ENCODE assay signal across 9 mouse cellular contexts in genomic region chr11:26640314-26640785, GRCm38 (mm10). TPM values are rescaled to one million over a fixed set of nuclear protein-coding genes. Genes with fewer than 3 reads are reported as not detected.
DNase-seq lines count a peak whose midpoint lies in the region; ATAC-seq and TF ChIP-seq lines count a peak whose summit lies in the region.
"Had no signal": no experiment of that assay in that cellular context is flagged by ENCODE, and none has a peak within 500 bp of the region (broad histone marks: within the 10 kb centered on the region; RNA-seq: fewer than 3 reads in every experiment).

No protein-coding gene starts in this region.

- peak overlapping the region; percentile 46 for H3K27ac ChIP-seq in CH12.LX (ENCODE audit: insufficient read depth, low read depth)
- no peak overlapping the region for H3K27ac ChIP-seq in hindbrain, postnatal 0 days
- H3K27ac ChIP-seq in cerebellum, adult 2 months (ENCODE audit: insufficient read depth, low read length), result no peak overlapping the region

- peak; percentile 23 for DNase-seq in kidney, adult 9 months
- no peak for DNase-seq in kidney, postnatal 25 days
- DNase-seq in CH12.LX (ENCODE audit: extremely low read depth) (peak; percentile 98), liver (peak; percentile 14)
- no peak for DNase-seq in hindbrain, postnatal 0 days (ENCODE audit: low spot score)
- DNase-seq in cerebellum, adult 2 months, result no peak
- DNase-seq in left cerebral cortex, adult 18-20 months (ENCODE audit: low spot score in 2 of 2), result no peak
- DNase-seq: cerebellum, postnatal 25 days had no signal

- peak overlapping the region; percentile 14; the same call in 1 of the 2 replicates for H3K9ac ChIP-seq in CH12.LX (ENCODE audit: insufficient read depth, low read depth)
- H3K9ac ChIP-seq in hindbrain, postnatal 0 days (replicated peaks; ENCODE audit: low read length), result no peak overlapping the region

- H3K79me2 ChIP-seq in CH12.LX (replicated peaks; ENCODE audit: control insufficient read depth, extremely low read depth, insufficient read depth, poor library complexity, severe bottlenecking) (no peaks in the 10 kb centered on the region; the same call in 1 of the 2 replicates), myocyte (ENCODE audit: control insufficient read depth, insufficient read depth) (no peaks in the 10 kb centered on the region)

- H3K9me3 ChIP-seq in CH12.LX (replicated peaks; ENCODE audit: low read length), result peaks cover 15% of the 10 kb centered on the region
- H3K9me3 ChIP-seq in hindbrain, postnatal 0 days (ENCODE audit: low read length), result no peaks in the 10 kb centered on the region; the same call in 1 of the 2 replicates

- H3K36me3 ChIP-seq in CH12.LX (replicated peaks in 1 of 2; ENCODE audit: control insufficient read depth in 1 of 2, insufficient read depth in 1 of 2, low read length in 1 of 2), result no peaks in the 10 kb centered on the region
- no peaks in the 10 kb centered on the region for H3K36me3 ChIP-seq in myocyte (ENCODE audit: control insufficient read depth, insufficient read depth)
- no peaks in the 10 kb centered on the region for H3K36me3 ChIP-seq in hindbrain, postnatal 0 days (ENCODE audit: insufficient read depth, low read length)

- H3K4me2 ChIP-seq in CH12.LX (ENCODE audit: insufficient read depth, low read depth, poor library complexity, severe bottlenecking), result peak overlapping the region; percentile 51; the same call in 1 of the 2 replicates
- H3K4me2 ChIP-seq in myocyte (ENCODE audit: low read depth), result peak overlapping the region; percentile 30
- no peak overlapping the region for H3K4me2 ChIP-seq in hindbrain, postnatal 0 days (ENCODE audit: low read depth, low read length)

- dilution Hi-C loops in CH12.LX (cut with MboI; ENCODE audit: extremely low pct_ligation_motif_present, extremely low pct_unique_long_range_greater_than_20kb, low sequenced_read_pairs), result no loop called here

- TF ChIP-seq POLR2A in CH12.LX (IDR thresholded peaks at IDR 0.05; ENCODE audit: low read depth, low read length), result no peak
- no peak for TF ChIP-seq POLR2A in myocyte (IDR thresholded peaks at IDR 0.05; ENCODE audit: insufficient read length, low read depth)
- no peak for TF ChIP-seq POLR2A in cerebellum, adult 2 months (IDR thresholded peaks at IDR 0.05; ENCODE audit: borderline replicate concordance, insufficient read depth, low read length)

- no peak for TF ChIP-seq CTCF in CH12.LX (conservative IDR thresholded peaks at IDR 0.05 in 1 of 2, IDR thresholded peaks at IDR 0.05 in 1 of 2; ENCODE audit: low read depth in 2 of 2, low read length in 2 of 2)
- no peak for TF ChIP-seq CTCF in hindbrain, postnatal 0 days (IDR thresholded peaks at IDR 0.05; ENCODE audit: low read depth)
- no peak for TF ChIP-seq CTCF in cerebellum, adult 2 months (IDR thresholded peaks at IDR 0.05; ENCODE audit: borderline replicate concordance, insufficient read depth, low read depth, low read length)

- TF ChIP-seq RAD21 in CH12.LX (IDR thresholded peaks at IDR 0.05; ENCODE audit: low read depth, low read length), result no peak; the same call in none of the 2 replicates

- in situ Hi-C loops in CH12.LX (cut with MboI; ENCODE audit: low pct_ligation_motif_present, low pct_unique_long_range_greater_than_20kb, low sequenced_read_pairs), result loop anchor here (10.0 kb wide), 1 partner anchor 436 kb away; no protein-coding TSS in a partner anchor

- no peak overlapping the region for H3K4me3 ChIP-seq in CH12.LX (replicated peaks in 1 of 3; ENCODE audit: low read depth in 2 of 3, low read length in 2 of 3, poor library complexity in 1 of 3)
- H3K4me3 ChIP-seq in myocyte, result no peak overlapping the region
- H3K4me3 ChIP-seq in hindbrain, postnatal 0 days (ENCODE audit: low read length), result no peak overlapping the region
- no peak overlapping the region for H3K4me3 ChIP-seq in cerebellum, adult 2 months (replicated peaks; ENCODE audit: insufficient read depth, low read depth, low read length)

- H3K4me1 ChIP-seq in CH12.LX (ENCODE audit: control insufficient read depth in 1 of 2, insufficient read depth in 2 of 2), result peaks cover 6 to 43% of the 10 kb centered on the region in 2 experiments
- H3K4me1 ChIP-seq in hindbrain, postnatal 0 days (ENCODE audit: insufficient read depth, low read length), result no peaks in the 10 kb centered on the region
- no peaks in the 10 kb centered on the region for H3K4me1 ChIP-seq in cerebellum, adult 2 months (ENCODE audit: control insufficient read depth, insufficient read depth, low read length)

- H3ac ChIP-seq in myocyte (ENCODE audit: control insufficient read depth, insufficient read length), result no peak overlapping the region

- peak; percentile 99 for TF ChIP-seq EP300 in CH12.LX (IDR thresholded peaks at IDR 0.05; ENCODE audit: low read length)

- ATAC-seq in hindbrain, postnatal 0 days, result no peak

- WGBS in hindbrain, postnatal 0 days, result 74% methylated on average over 8 of the region's 8 CpGs
- WGBS in cerebellum, adult 2 months, result 70% methylated on average over 8 of the region's 8 CpGs

- no peaks in the 10 kb centered on the region for H3K27me3 ChIP-seq in CH12.LX (replicated peaks)
- no peaks in the 10 kb centered on the region for H3K27me3 ChIP-seq in myocyte (ENCODE audit: control insufficient read depth, insufficient read depth, insufficient read length)
- H3K27me3 ChIP-seq in hindbrain, postnatal 0 days (ENCODE audit: insufficient read depth, low read length), result no peaks in the 10 kb centered on the region
- no peaks in the 10 kb centered on the region for H3K27me3 ChIP-seq in cerebellum, adult 2 months (ENCODE audit: control insufficient read depth, insufficient read depth, low read length)

TF ChIP-seq in CH12.LX, 34 proteins besides CTCF, POLR2A, EP300 and RAD21 (continues in another document):
- TF ChIP-seq NRF1 (IDR thresholded peaks at IDR 0.05; ENCODE audit: low read depth, low read length) (no peak), HCFC1 (IDR thresholded peaks at IDR 0.05; ENCODE audit: low read depth, low read length) (peak; percentile 56), ZNF384 (IDR thresholded peaks at IDR 0.05; ENCODE audit: low read depth, low read length) (peak; percentile 83), ELF1 (IDR thresholded peaks at IDR 0.05; ENCODE audit: low read depth, low read length) (peak; percentile 76), MAZ (IDR thresholded peaks at IDR 0.05; ENCODE audit: low read depth, low read length) (peak; percentile 83), JUND (conservative IDR thresholded peaks at IDR 0.05; ENCODE audit: low read depth, low read length) (peak; percentile 100), CHD1 (IDR thresholded peaks at IDR 0.05; ENCODE audit: low read depth, low read length) (peak; percentile 96), MXI1 (IDR thresholded peaks at IDR 0.05; ENCODE audit: low read depth, low read length) (peak; percentile 91; the same call in 1 of the 2 replicates), GABPA (IDR thresholded peaks at IDR 0.05; ENCODE audit: insufficient replicate concordance, low read depth, low read length) (no peak), ZC3H11A (IDR thresholded peaks at IDR 0.05; ENCODE audit: low read depth, low read length) (no peak), NELFE (IDR thresholded peaks at IDR 0.05; ENCODE audit: low read depth, low read length) (0 out of 2 replicates have a peak, but pooled peaks have one; percentile 13), USF2 (conservative IDR thresholded peaks at IDR 0.05; ENCODE audit: low read depth, low read length) (0 out of 2 replicates have a peak, but pooled peaks have one; percentile 8), BHLHE40 (IDR thresholded peaks at IDR 0.05; ENCODE audit: low read depth, low read length) (peak; percentile 100)

TF ChIP-seq in myocyte, 11 proteins besides CTCF, POLR2A, EP300 and RAD21:
- no peak for TF ChIP-seq TCF3 (IDR thresholded peaks at IDR 0.05; ENCODE audit: insufficient read length, low read depth)
- no peak for TF ChIP-seq MAX (IDR thresholded peaks at IDR 0.05; ENCODE audit: low read depth)
- no peak for TF ChIP-seq MYOG (IDR thresholded peaks at IDR 0.05; ENCODE audit: control insufficient read depth in 1 of 3, insufficient read depth in 1 of 3, insufficient read length in 2 of 3, low read depth in 2 of 3)

RNA-seq across cellular contexts. Expression of gene Vrk2, which starts 46.6 kb away (rescaled TPM):
- total RNA-seq in CH12.LX (2012; rRNA removed), result 17.9 and 19.9 TPM in 2 replicates
- total RNA-seq in CH12.LX (2014; rRNA removed), result 31.1 and 36.7 TPM in 2 replicates
- 58.7 and 66.4 TPM in 2 replicates for polyA plus RNA-seq in CH12.LX (2012; ENCODE audit: insufficient read length, low read depth)
- 4.8 TPM for polyA plus RNA-seq in myocyte (2012; fragmentation: generic; extraction: Trizol)
- 0.25 and 0.58 TPM in 2 replicates for total RNA-seq in hindbrain, postnatal 0 days (2014; rRNA removed)
- polyA plus RNA-seq in hindbrain, postnatal 0 days (2015; fragmentation: Nextera tagmentation; extraction: Ambion mirVana), result 2.9 and 3.4 TPM in 2 replicates
- polyA plus RNA-seq in cerebellum, adult 2 months (2012; rRNA removed), result 0.98 and 1.5 TPM in 2 replicates
- total RNA-seq in left cerebral cortex, adult 18-20 months (2021), result 1 to 10 TPM; 4.0 to 5.9 TPM

RNA-seq across cellular contexts. Expression of gene Gm6899, which starts 47.3 kb away (rescaled TPM):
- total RNA-seq in CH12.LX (2012; rRNA removed), result not detected in 2 replicates
- total RNA-seq in CH12.LX (2014; rRNA removed), result not detected in 2 replicates
- polyA plus RNA-seq in CH12.LX (2012; ENCODE audit: insufficient read length, low read depth), result 0.60 TPM in 1 of 2 replicates, not detected in the other
- polyA plus RNA-seq in myocyte (2012; fragmentation: generic; extraction: Trizol), result not detected
- not detected in 2 replicates for total RNA-seq in hindbrain, postnatal 0 days (2014; rRNA removed)
- polyA plus RNA-seq in hindbrain, postnatal 0 days (2015; fragmentation: Nextera tagmentation; extraction: Ambion mirVana), result 0.35 TPM in 1 of 2 replicates, not detected in the other
- polyA plus RNA-seq in cerebellum, adult 2 months (2012; rRNA removed), result not detected in 2 replicates
- not detected for total RNA-seq in left cerebral cortex, adult 18-20 months (2021)

Comparison
In these comparisons a context has a peak if more than half of its experiments do, and no peak if none do; other contexts are left out.
1. DNase-seq: peak in kidney, adult 9 months (single experiment), CH12.LX (single experiment) and liver (single experiment); none in kidney, postnatal 25 days (0 of 2), hindbrain, postnatal 0 days (single experiment), cerebellum, adult 2 months (0 of 2) and left cerebral cortex, adult 18-20 months (0 of 2).
2. RNA of gene Vrk2, which starts 46.6 kb away (polyA plus RNA-seq): 58.7 to 66.4 TPM in CH12.LX; 4.8 TPM in myocyte (single experiment), 2.9 to 3.4 TPM in hindbrain, postnatal 0 days and 0.98 to 1.5 TPM in cerebellum, adult 2 months; every median in the first group is over 10 times any median in the second.